Mouse (Mus musculus): ENCODE data around the gene AI661453. TPM values are rescaled to one million over a fixed set of nuclear protein-coding genes. Genes with fewer than 3 reads are reported as not detected.

AI661453 gene
- polyA plus RNA-seq, 1 experiment from 2014 or later, result 0.24 TPM

GRCm38 (mm10) chr17:47515180-47515844 is 78.9 kb downstream of the AI661453 start:
- Histone ChIP-seq H3K4me1 (replicated peaks) (peaks cover 84% of the 10 kb centered on the region), H3K4me3 (replicated peaks) (no peak overlapping the region), H3K27me3 (no peaks in the 10 kb centered on the region), H3K36me3 (peaks cover 3% of the 10 kb centered on the region; the same call in 1 of the 2 replicates), H3K9me3 (replicated peaks) (no peaks in the 10 kb centered on the region), H3K4me2 (no peak overlapping the region), H3K27ac (peak overlapping the region; percentile 85), H3K9ac (peak overlapping the region; percentile 3; the same call in 1 of the 2 replicates)
- DNase-seq, result no peak
- no peak for ATAC-seq (ENCODE audit: low read depth)
- 47% methylated on average over 7 of the region's 7 CpGs for WGBS (ENCODE audit: insufficient replicate concordance)

- Histone ChIP-seq H3K27ac (no peak overlapping the region; the same call in 1 of the 2 replicates), H3K4me1 (replicated peaks) (peaks cover 86% of the 10 kb centered on the region)
- ATAC-seq (ENCODE audit: low read depth), result no peak
These were observed 79.8 kb downstream of the AI661453 start for GRCm38 (mm10) chr17:47516232-47516631.

DNA sequence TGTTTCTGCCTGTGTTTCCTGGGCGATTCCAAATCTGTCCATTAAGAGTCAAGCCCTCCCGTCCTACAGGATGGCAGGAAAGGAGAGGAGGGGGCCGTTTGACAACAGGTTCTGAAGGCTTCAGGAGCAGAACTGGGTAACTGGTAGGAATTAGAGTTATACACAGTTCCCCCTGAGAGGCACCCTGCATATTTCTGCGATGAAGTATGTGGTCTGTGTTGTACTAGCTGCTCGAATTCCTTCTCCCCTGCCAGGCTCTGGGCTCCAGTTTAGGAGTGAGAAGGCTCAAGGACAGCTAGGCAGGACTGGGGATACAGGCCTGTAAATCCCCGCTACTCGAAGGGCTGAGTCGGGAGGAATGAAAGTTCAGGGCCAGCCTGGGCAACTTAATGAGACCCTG is 81.8 kb downstream of the AI661453 start:
- Histone ChIP-seq H3K4me1 (replicated peaks) (peaks cover 86% of the 10 kb centered on the region), H3K27me3 (no peaks in the 10 kb centered on the region), H3K9ac (peak overlapping the region; percentile 33; the same call in 1 of the 2 replicates), H3K27ac (peak overlapping the region; percentile 100), H3K36me3 (peaks cover 3% of the 10 kb centered on the region; the same call in 1 of the 2 replicates), H3K9me3 (replicated peaks) (no peaks in the 10 kb centered on the region), H3K4me3 (replicated peaks) (no peak overlapping the region), H3K4me2 (no peak overlapping the region)
- no peak for DNase-seq
- ATAC-seq (ENCODE audit: low read depth), result no peak
- WGBS (ENCODE audit: insufficient replicate concordance), result 57% methylated on average over 8 of the region's 8 CpGs

More at GRCm38 (mm10) chr17:47516232-47516631, 79.8 kb downstream of the AI661453 start:
- Histone ChIP-seq H3K4me2 (no peak overlapping the region), H3K27me3 (no peaks in the 10 kb centered on the region), H3K9me3 (replicated peaks) (no peaks in the 10 kb centered on the region), H3K36me3 (peaks cover 3% of the 10 kb centered on the region; the same call in 1 of the 2 replicates), H3K4me3 (replicated peaks) (no peak overlapping the region), H3K9ac (no peak overlapping the region)
- DNase-seq, result no peak
- 97% methylated on average over 3 of the region's 3 CpGs for WGBS (ENCODE audit: insufficient replicate concordance)

Other genes starting within 250 kb of the AI661453 start
- gene Mrps10, start 67.7 kb upstream of the AI661453 start, polyA plus RNA-seq (2015; fragmentation: Nextera tagmentation; extraction: Ambion mirVana), result 61.2 and 61.6 TPM in 2 replicates
- gene Guca1b, start 51.2 kb upstream of the AI661453 start, polyA plus RNA-seq (2015; fragmentation: Nextera tagmentation; extraction: Ambion mirVana), result 0.43 and 0.58 TPM in 2 replicates
- gene Guca1a, start 36.0 kb upstream of the AI661453 start, polyA plus RNA-seq (2015; fragmentation: Nextera tagmentation; extraction: Ambion mirVana), result 0.81 and 0.95 TPM in 2 replicates
- 0.78 and 0.88 TPM in 2 replicates for gene 1700001C19Rik, start 761 bp downstream of the AI661453 start, polyA plus RNA-seq (2015; fragmentation: Nextera tagmentation; extraction: Ambion mirVana)
- gene Taf8, start 65.7 kb downstream of the AI661453 start, polyA plus RNA-seq (2015; fragmentation: Nextera tagmentation; extraction: Ambion mirVana), result 14.4 and 14.5 TPM in 2 replicates
- 387 and 400 TPM in 2 replicates for gene Ccnd3, start 68.4 kb downstream of the AI661453 start, polyA plus RNA-seq (2015; fragmentation: Nextera tagmentation; extraction: Ambion mirVana)
- 28.0 and 28.4 TPM in 2 replicates for gene Bysl, start 174.9 kb downstream of the AI661453 start, polyA plus RNA-seq (2015; fragmentation: Nextera tagmentation; extraction: Ambion mirVana)
- 26.0 and 26.1 TPM in 2 replicates for gene Med20, start 175.0 kb downstream of the AI661453 start, polyA plus RNA-seq (2015; fragmentation: Nextera tagmentation; extraction: Ambion mirVana)
- gene Gm20517, start 175.0 kb downstream of the AI661453 start, polyA plus RNA-seq (2015; fragmentation: Nextera tagmentation; extraction: Ambion mirVana), result 1.8 TPM in 2 replicates
- gene Usp49, start 194.1 kb downstream of the AI661453 start, polyA plus RNA-seq (2015; fragmentation: Nextera tagmentation; extraction: Ambion mirVana), result 3.3 and 4.1 TPM in 2 replicates